Mouse (Mus musculus): ENCODE results near the gene Gucy2d. TPM values are rescaled to one million over a fixed set of nuclear protein-coding genes. Genes with fewer than 3 reads are reported as not detected.

Gene Gucy2d
- polyA plus RNA-seq, 1 experiment = not detected

DNA sequence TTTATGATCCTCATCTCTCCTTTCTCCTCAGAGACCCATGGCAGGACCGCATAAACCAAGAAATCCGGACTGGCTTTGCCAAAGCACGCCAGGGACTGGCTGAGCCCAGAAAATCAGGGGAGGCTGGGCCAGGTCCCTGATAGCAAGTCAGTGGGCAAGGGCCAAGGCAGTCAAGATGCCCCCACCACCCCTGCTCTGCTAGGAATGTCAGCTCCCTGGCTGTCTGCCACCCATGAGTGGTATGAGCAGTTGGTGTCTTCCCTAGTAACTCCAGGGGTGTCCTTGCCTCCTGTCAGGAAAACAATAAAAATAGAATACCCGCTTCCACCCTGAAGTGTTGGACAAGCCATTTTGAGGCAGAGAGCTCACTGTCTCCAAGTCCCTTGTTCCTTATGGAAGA lies 36.9 kb downstream of the Gucy2d start:
- no peak overlapping the region for H3K27ac ChIP-seq (ENCODE audit: insufficient read depth, low read length)
- H3K4me1 ChIP-seq (ENCODE audit: control insufficient read depth, insufficient read depth, low read length) = no peaks in the 10 kb centered on the region
- no peak for TF ChIP-seq POLR2A (IDR thresholded peaks at IDR 0.05; ENCODE audit: extremely low read depth, insufficient read depth, low read length)
- TF ChIP-seq CTCF (IDR thresholded peaks at IDR 0.05; ENCODE audit: extremely low read depth, insufficient read depth, low read length) = no peak
- H3K4me3 ChIP-seq (ENCODE audit: insufficient read depth, low read length) = no peak overlapping the region

DNA sequence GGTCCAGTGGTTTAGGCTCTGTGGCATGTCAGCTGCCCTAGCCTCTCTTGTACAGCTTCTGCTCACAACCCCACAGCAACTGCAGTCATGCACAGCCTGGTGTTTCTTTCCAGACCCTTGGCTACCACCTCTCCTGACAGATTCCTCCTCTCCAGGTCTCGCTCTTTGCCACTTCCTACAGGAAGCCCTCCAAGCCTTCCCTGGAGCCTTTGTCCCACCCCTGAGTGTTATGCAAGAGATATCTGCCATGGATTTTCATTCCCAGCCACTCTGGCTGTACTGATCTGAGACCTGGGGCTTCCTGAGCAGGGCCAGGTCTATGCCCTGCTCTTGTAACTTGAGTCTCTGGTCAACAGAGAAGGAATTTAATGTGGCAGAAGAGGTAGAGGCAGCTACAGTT lies 40.3 kb downstream of the Gucy2d start:
- TF ChIP-seq POLR2A (IDR thresholded peaks at IDR 0.05; ENCODE audit: extremely low read depth, insufficient read depth, low read length) = no peak
- no peak for TF ChIP-seq CTCF (IDR thresholded peaks at IDR 0.05; ENCODE audit: extremely low read depth, insufficient read depth, low read length)
- H3K4me3 ChIP-seq (ENCODE audit: insufficient read depth, low read length) = no peak overlapping the region
- H3K27ac ChIP-seq (ENCODE audit: insufficient read depth, low read length) = no peak overlapping the region
- peaks cover 3% of the 10 kb centered on the region; the same call in 1 of the 2 replicates for H3K4me1 ChIP-seq (ENCODE audit: control insufficient read depth, insufficient read depth, low read length)

DNA sequence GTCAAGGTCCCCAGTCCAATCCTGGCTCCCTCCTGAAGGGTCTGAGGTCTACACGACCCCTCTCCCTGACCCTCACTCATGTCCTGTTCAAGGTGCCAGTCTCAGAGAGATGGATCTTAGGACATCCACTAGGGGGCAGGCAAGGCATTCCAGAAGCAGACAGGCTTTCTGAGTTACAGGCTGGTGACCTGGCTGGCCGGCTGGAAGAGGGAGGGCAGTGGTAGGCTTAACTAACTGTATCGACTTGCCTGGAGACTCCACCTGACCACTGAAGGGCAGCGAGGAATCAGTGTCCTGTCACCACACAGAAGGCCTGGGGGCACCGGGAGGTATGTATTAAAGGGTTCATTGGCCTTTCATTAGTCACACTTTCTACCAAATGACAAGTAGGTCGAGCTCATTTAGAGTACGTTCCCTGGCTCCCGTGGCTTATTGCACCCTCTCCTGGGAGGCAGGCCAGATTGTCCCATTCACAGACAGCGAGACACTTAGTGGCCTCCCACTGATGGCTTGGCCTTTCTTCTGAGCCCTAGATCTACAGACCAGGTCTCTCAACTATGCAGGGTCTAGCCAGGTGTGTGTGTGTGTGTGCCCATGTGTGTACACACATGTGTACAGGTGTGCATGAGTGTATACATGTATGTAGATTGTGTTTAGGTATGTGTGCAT lies 41.0 kb downstream of the Gucy2d start:
- H3K4me1 ChIP-seq (ENCODE audit: control insufficient read depth, insufficient read depth, low read length) = peaks cover 6% of the 10 kb centered on the region
- H3K4me3 ChIP-seq (ENCODE audit: insufficient read depth, low read length) = no peak overlapping the region
- no peak for TF ChIP-seq POLR2A (IDR thresholded peaks at IDR 0.05; ENCODE audit: extremely low read depth, insufficient read depth, low read length)
- TF ChIP-seq CTCF (IDR thresholded peaks at IDR 0.05; ENCODE audit: extremely low read depth, insufficient read depth, low read length) = peak; percentile 96
- no peak overlapping the region for H3K27ac ChIP-seq (ENCODE audit: insufficient read depth, low read length)

DNA sequence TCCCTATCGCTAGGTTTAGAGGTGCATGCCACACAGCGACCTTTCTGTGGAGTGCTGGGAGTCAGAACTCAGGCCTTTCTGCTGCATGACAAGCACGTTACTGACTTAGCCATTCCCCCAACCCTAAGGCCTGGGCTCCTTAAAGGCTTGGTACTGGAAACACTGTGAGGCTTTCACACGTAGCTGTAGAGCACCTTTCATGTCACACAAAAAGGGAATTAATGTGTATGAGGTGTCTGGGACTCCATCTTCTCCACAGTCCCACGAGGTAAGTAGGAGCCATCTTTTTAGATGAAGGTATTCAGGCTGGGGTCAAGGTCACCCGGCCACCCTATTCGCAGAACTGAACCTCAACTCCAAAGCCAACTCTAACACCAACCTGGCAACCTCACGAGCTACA lies 41.6 kb downstream of the Gucy2d start:
- peaks cover 6% of the 10 kb centered on the region for H3K4me1 ChIP-seq (ENCODE audit: control insufficient read depth, insufficient read depth, low read length)
- H3K4me3 ChIP-seq (ENCODE audit: insufficient read depth, low read length) = no peak overlapping the region
- no peak for TF ChIP-seq POLR2A (IDR thresholded peaks at IDR 0.05; ENCODE audit: extremely low read depth, insufficient read depth, low read length)
- TF ChIP-seq CTCF (IDR thresholded peaks at IDR 0.05; ENCODE audit: extremely low read depth, insufficient read depth, low read length) = no peak
- H3K27ac ChIP-seq (ENCODE audit: insufficient read depth, low read length) = no peak overlapping the region

DNA sequence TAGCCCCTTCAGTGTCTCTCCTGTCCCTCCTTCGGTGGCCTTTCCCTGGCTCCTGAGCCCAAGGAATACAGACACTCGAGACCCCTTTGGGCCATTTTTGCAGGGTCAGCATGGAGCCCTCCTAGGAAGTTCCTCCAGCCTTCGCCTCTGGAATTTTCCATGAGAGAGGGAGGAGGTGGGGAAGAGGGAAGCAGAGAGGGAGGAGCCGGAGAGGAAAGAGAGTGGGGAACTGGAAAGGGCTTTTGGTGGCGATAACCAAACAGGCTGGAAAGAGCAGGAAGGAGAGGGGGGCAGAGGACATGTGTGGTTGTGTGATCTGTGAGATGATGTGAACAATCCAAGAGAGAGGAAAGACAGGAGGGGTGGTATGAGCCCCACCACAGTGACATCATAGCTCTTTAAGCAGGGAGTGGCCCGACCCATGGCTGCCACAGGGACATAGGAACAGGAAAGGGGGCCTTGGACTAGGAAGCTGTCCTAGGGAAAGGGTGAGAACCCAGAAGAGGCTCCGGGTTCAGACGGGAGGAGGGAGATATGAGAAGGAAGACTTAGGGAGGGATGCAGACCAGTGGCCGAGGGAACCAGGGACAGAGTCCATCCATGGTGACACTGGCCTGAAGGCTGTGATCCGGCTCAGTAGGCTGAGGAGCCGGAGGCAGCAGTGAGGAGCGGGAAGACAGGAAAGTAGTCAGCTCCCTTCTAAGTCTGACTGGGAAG lies 42.5 kb downstream of the Gucy2d start:
- no peak for TF ChIP-seq POLR2A (IDR thresholded peaks at IDR 0.05; ENCODE audit: extremely low read depth, insufficient read depth, low read length)
- no peak overlapping the region for H3K27ac ChIP-seq (ENCODE audit: insufficient read depth, low read length)
- H3K4me3 ChIP-seq (ENCODE audit: insufficient read depth, low read length) = no peak overlapping the region
- peaks cover 6% of the 10 kb centered on the region for H3K4me1 ChIP-seq (ENCODE audit: control insufficient read depth, insufficient read depth, low read length)

DNA sequence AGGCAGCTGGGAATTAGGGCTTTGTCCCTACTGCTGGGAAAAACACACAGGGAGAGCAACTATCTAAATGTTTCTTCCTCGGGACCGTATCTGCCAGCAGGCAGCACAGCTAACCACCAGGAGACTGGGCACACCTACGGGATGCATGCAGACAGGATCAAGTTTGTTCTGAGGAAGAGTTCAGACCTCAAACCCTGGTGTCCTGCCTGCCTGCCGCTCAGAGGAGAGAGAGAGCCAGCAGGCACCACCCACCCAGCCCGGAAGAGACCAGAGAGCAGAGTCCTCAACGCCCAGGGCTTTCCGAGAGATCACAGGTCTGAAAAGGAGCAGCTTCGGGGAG lies 43.0 kb downstream of the Gucy2d start:
- Histone ChIP-seq H3K4me1 (ENCODE audit: control insufficient read depth, insufficient read depth, low read length) (peaks cover 6% of the 10 kb centered on the region), H3K27ac (ENCODE audit: insufficient read depth, low read length) (no peak overlapping the region), H3K4me3 (ENCODE audit: insufficient read depth, low read length) (no peak overlapping the region)
- TF ChIP-seq POLR2A (IDR thresholded peaks at IDR 0.05; ENCODE audit: extremely low read depth, insufficient read depth, low read length) = no peak
- TF ChIP-seq CTCF (IDR thresholded peaks at IDR 0.05; ENCODE audit: extremely low read depth, insufficient read depth, low read length) = no peak

DNA sequence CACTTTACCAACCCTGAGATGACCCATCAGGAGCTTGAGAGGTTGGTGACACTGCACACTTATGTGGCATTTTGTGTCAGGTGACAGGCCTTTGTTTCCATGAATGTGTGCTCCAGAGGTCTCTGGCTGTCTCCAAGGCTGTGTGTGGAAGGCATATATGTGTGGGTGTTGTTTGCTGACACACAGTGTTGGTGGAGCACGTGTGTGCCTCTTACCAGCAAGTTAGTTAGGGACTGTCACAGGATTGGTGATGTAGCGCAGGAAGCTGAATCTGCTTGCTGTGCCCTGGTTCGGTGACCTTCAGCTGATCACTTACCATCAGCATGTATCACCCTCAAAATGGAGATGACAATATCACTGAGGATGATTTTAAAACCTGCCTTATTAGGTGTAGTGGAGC lies 44.7 kb downstream of the Gucy2d start:
- Histone ChIP-seq H3K4me3 (ENCODE audit: insufficient read depth, low read length) (no peak overlapping the region), H3K4me1 (ENCODE audit: control insufficient read depth, insufficient read depth, low read length) (peaks cover 6% of the 10 kb centered on the region), H3K27ac (ENCODE audit: insufficient read depth, low read length) (no peak overlapping the region)
- TF ChIP-seq CTCF (IDR thresholded peaks at IDR 0.05; ENCODE audit: extremely low read depth, insufficient read depth, low read length) (no peak), POLR2A (IDR thresholded peaks at IDR 0.05; ENCODE audit: extremely low read depth, insufficient read depth, low read length) (no peak)

DNA sequence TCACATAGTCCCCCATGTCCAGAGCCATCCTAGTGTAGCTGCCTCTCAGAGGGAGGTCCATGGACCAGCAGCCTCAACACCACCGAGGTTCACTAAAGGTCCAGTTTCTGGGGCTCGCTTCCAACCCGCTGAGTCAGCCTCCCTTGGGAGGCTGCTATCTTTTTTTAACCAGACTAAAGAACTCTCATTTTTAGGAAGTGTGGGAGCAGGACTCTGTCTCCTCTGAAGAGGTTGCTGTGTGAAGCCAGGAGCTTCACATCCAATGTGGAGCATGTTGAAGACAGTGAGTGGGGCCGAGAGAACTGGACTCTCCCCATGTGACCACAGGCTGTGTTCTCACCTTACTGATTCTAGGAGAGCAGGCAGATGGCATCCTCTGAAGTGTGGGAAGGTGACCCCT lies 45.3 kb downstream of the Gucy2d start:
- H3K27ac ChIP-seq (ENCODE audit: insufficient read depth, low read length) = no peak overlapping the region
- TF ChIP-seq POLR2A (IDR thresholded peaks at IDR 0.05; ENCODE audit: extremely low read depth, insufficient read depth, low read length) (no peak), CTCF (IDR thresholded peaks at IDR 0.05; ENCODE audit: extremely low read depth, insufficient read depth, low read length) (no peak)
- no peak overlapping the region for H3K4me3 ChIP-seq (ENCODE audit: insufficient read depth, low read length)
- H3K4me1 ChIP-seq (ENCODE audit: control insufficient read depth, insufficient read depth, low read length) = peaks cover 6% of the 10 kb centered on the region

DNA sequence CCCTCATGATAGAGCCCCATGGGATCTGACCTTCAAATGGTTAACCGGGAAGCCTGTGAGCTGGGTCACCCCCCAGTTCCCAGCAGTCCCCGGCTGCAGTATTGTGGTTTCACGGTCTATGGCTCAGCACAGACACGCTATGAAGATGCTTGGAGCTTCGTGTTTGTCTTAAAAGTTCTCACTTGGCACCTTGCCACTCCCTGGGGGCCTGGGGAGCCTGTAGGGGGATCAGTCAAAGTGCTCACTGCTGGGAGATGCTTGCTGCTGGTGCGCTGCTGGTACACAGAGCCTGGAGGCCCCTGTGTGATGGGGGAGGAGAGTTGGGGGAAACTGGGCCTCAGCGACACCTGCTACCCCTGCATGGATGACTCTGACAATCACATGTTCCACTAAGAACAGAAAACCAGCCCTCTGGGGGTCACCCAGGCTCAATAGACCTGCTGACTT lies 46.3 kb downstream of the Gucy2d start:
- Histone ChIP-seq H3K27ac (ENCODE audit: insufficient read depth, low read length) (no peak overlapping the region), H3K4me1 (ENCODE audit: control insufficient read depth, insufficient read depth, low read length) (peaks cover 6% of the 10 kb centered on the region)

More for the DNA sequence above, 46.3 kb downstream of the Gucy2d start:
- H3K4me3 ChIP-seq (ENCODE audit: insufficient read depth, low read length) = no peak overlapping the region
- no peak for TF ChIP-seq CTCF (IDR thresholded peaks at IDR 0.05; ENCODE audit: extremely low read depth, insufficient read depth, low read length)
- TF ChIP-seq POLR2A (IDR thresholded peaks at IDR 0.05; ENCODE audit: extremely low read depth, insufficient read depth, low read length) = no peak

Measured in cortical plate, adult 2 months (tissue).